Mouse (Mus musculus): ENCODE results near the gene Loxl1. TPM values are rescaled to one million over a fixed set of nuclear protein-coding genes. Genes with fewer than 3 reads are reported as not detected.
A peak's percentile ranks its signal among the peaks of the same experiment; 100 is the strongest.
"Not testable (repeated sequence)": the region's sequence is repeated elsewhere in the genome, so short reads cannot be mapped to it uniquely, and the experiment has no call there.

The Loxl1 gene
- polyA plus RNA-seq, 1 experiment from 2014 or later: 11.9 TPM

- Histone ChIP-seq H3K36me3 (replicated peaks) (peaks cover 21% of the 10 kb centered on the region; the same call in 1 of the 2 replicates), H3K4me1 (peaks cover 39% of the 10 kb centered on the region), H3K9me3 (no peaks in the 10 kb centered on the region), H3K27me3 (replicated peaks; ENCODE audit: low read depth, poor library complexity, severe bottlenecking) (no peaks in the 10 kb centered on the region), H3K27ac (replicated peaks) (peak within 1 kb of the TSS; percentile 83), H3K4me3 (peak within 1 kb of the TSS; percentile 82)
- peak; percentile 95 for DNase-seq (ENCODE audit: low spot score)
- under 1% methylated on average over 31 of the region's 31 CpGs for WGBS
Measured at GRCm38 (mm10) chr9:58253033-58253804, 59.8 kb downstream of the Loxl1 start, which contains the start of gene Stoml1. TSS of gene Stoml1 (plus strand) at chr9:58253164.

GRCm38 (mm10) chr9:58250730-58251129 is 62.3 kb downstream of the Loxl1 start:
- H3K27ac ChIP-seq (replicated peaks); H3K36me3 ChIP-seq (replicated peaks); H3K9me3 ChIP-seq; H3K27me3 ChIP-seq (replicated peaks; ENCODE audit: low read depth, poor library complexity, severe bottlenecking); DNase-seq (ENCODE audit: low spot score); H3K4me3 ChIP-seq: not testable (repeated sequence)
- WGBS: 91% methylated on average over 1 of the region's 1 CpGs
- peaks cover 60% of the 10 kb centered on the region for H3K4me1 ChIP-seq

- peak overlapping the region; percentile 88 for H3K27ac ChIP-seq (replicated peaks)
- H3K36me3 ChIP-seq (replicated peaks): peaks cover 4% of the 10 kb centered on the region; the same call in 1 of the 2 replicates
- DNase-seq (ENCODE audit: low spot score): no peak
- no peaks in the 10 kb centered on the region for H3K27me3 ChIP-seq (replicated peaks; ENCODE audit: low read depth, poor library complexity, severe bottlenecking)
- no peaks in the 10 kb centered on the region for H3K9me3 ChIP-seq
- 75% methylated on average over 8 of the region's 8 CpGs for WGBS
- H3K4me3 ChIP-seq: peak overlapping the region; percentile 62
- peaks cover 60% of the 10 kb centered on the region for H3K4me1 ChIP-seq
Measured at GRCm38 (mm10) chr9:58250322-58250721, 62.7 kb downstream of the Loxl1 start.

- DNase-seq (ENCODE audit: low spot score): peak; percentile 75
- 1% methylated on average over 16 of the region's 16 CpGs for WGBS
- Histone ChIP-seq H3K27me3 (replicated peaks; ENCODE audit: low read depth, poor library complexity, severe bottlenecking) (no peaks in the 10 kb centered on the region), H3K4me3 (peak within 1 kb of the TSS; percentile 62), H3K4me1 (peaks cover 58% of the 10 kb centered on the region), H3K9me3 (no peaks in the 10 kb centered on the region), H3K27ac (replicated peaks) (peak within 1 kb of the TSS; percentile 88), H3K36me3 (replicated peaks) (peaks cover 4% of the 10 kb centered on the region; the same call in 1 of the 2 replicates)
Measured at GRCm38 (mm10) chr9:58249592-58250192, 63.3 kb downstream of the Loxl1 start, which contains the start of gene Pml. TSS of gene Pml (minus strand) at chr9:58249786.

- H3K9me3 ChIP-seq: no peaks in the 10 kb centered on the region
- peaks cover 59% of the 10 kb centered on the region for H3K4me1 ChIP-seq
- DNase-seq (ENCODE audit: low spot score): no peak
- no peaks in the 10 kb centered on the region for H3K27me3 ChIP-seq (replicated peaks; ENCODE audit: low read depth, poor library complexity, severe bottlenecking)
- peak overlapping the region; percentile 62 for H3K4me3 ChIP-seq
- peak overlapping the region; percentile 88 for H3K27ac ChIP-seq (replicated peaks)
- 48% methylated on average over 7 of the region's 7 CpGs for WGBS
- H3K36me3 ChIP-seq (replicated peaks): peaks cover 9% of the 10 kb centered on the region; the same call in 1 of the 2 replicates
Measured at GRCm38 (mm10) chr9:58248746-58249413, 64.1 kb downstream of the Loxl1 start.

- Histone ChIP-seq H3K27ac (replicated peaks) (peak overlapping the region; percentile 80), H3K9me3 (no peaks in the 10 kb centered on the region), H3K4me1 (peaks cover 52% of the 10 kb centered on the region), H3K36me3 (replicated peaks) (peaks cover 17% of the 10 kb centered on the region), H3K4me3 (peak overlapping the region; percentile 50), H3K27me3 (replicated peaks; ENCODE audit: low read depth, poor library complexity, severe bottlenecking) (no peaks in the 10 kb centered on the region)
- 13% methylated on average over 25 of the region's 25 CpGs for WGBS
- DNase-seq (ENCODE audit: low spot score): peak; percentile 87
Measured at GRCm38 (mm10) chr9:58247064-58247759, 65.8 kb downstream of the Loxl1 start.

- Histone ChIP-seq H3K9me3 (no peaks in the 10 kb centered on the region), H3K27me3 (replicated peaks; ENCODE audit: low read depth, poor library complexity, severe bottlenecking) (no peaks in the 10 kb centered on the region), H3K4me3 (no peak overlapping the region), H3K36me3 (replicated peaks) (peaks cover 17% of the 10 kb centered on the region), H3K27ac (replicated peaks) (no peak overlapping the region), H3K4me1 (peaks cover 62% of the 10 kb centered on the region)
- WGBS: 77% methylated on average over 4 of the region's 4 CpGs
- DNase-seq (ENCODE audit: low spot score): no peak
Measured at GRCm38 (mm10) chr9:58246083-58246591, 66.8 kb downstream of the Loxl1 start.

- Histone ChIP-seq H3K4me3 (no peak overlapping the region), H3K27ac (replicated peaks) (no peak overlapping the region), H3K4me1 (peaks cover 42% of the 10 kb centered on the region), H3K9me3 (no peaks in the 10 kb centered on the region), H3K36me3 (replicated peaks) (peaks cover 19% of the 10 kb centered on the region), H3K27me3 (replicated peaks; ENCODE audit: low read depth, poor library complexity, severe bottlenecking) (no peaks in the 10 kb centered on the region)
- 89% methylated on average over 6 of the region's 6 CpGs for WGBS
- no peak for DNase-seq (ENCODE audit: low spot score)
Measured at GRCm38 (mm10) chr9:58243696-58244095, 69.3 kb downstream of the Loxl1 start.

GRCm38 (mm10) chr9:58242696-58243095 is 70.3 kb downstream of the Loxl1 start:
- H3K9me3 ChIP-seq: no peaks in the 10 kb centered on the region
- no peak overlapping the region for H3K4me3 ChIP-seq
- H3K27me3 ChIP-seq (replicated peaks; ENCODE audit: low read depth, poor library complexity, severe bottlenecking): no peaks in the 10 kb centered on the region
- WGBS: 89% methylated on average over 5 of the region's 5 CpGs
- no peak overlapping the region for H3K27ac ChIP-seq (replicated peaks)
- no peak for DNase-seq (ENCODE audit: low spot score)
- H3K36me3 ChIP-seq (replicated peaks): peaks cover 19% of the 10 kb centered on the region
- H3K4me1 ChIP-seq: peaks cover 34% of the 10 kb centered on the region

GRCm38 (mm10) chr9:58241780-58242485 is 71.1 kb downstream of the Loxl1 start:
- H3K36me3 ChIP-seq (replicated peaks): peaks cover 17% of the 10 kb centered on the region
- no peak overlapping the region for H3K27ac ChIP-seq (replicated peaks)
- H3K4me3 ChIP-seq: no peak overlapping the region
- WGBS: 67% methylated on average over 9 of the region's 9 CpGs
- H3K27me3 ChIP-seq (replicated peaks; ENCODE audit: low read depth, poor library complexity, severe bottlenecking): no peaks in the 10 kb centered on the region
- DNase-seq (ENCODE audit: low spot score): no peak
- H3K4me1 ChIP-seq: peaks cover 27% of the 10 kb centered on the region
- H3K9me3 ChIP-seq: no peaks in the 10 kb centered on the region
